Mouse (Mus musculus) cerebellum, adult 11-12 months (tissue): ENCODE measurements around the gene Pycard.
A peak's percentile ranks its signal among the peaks of the same experiment; 100 is the strongest.
"Not testable (repeated sequence)": the region's sequence is repeated elsewhere in the genome, so short reads cannot be mapped to it uniquely, and the experiment has no call there.

Experiments used
- DNase-seq: peaks from one replicate; pipeline ENCODE4 v3.0.0; 2022

Pycard gene

DNA sequence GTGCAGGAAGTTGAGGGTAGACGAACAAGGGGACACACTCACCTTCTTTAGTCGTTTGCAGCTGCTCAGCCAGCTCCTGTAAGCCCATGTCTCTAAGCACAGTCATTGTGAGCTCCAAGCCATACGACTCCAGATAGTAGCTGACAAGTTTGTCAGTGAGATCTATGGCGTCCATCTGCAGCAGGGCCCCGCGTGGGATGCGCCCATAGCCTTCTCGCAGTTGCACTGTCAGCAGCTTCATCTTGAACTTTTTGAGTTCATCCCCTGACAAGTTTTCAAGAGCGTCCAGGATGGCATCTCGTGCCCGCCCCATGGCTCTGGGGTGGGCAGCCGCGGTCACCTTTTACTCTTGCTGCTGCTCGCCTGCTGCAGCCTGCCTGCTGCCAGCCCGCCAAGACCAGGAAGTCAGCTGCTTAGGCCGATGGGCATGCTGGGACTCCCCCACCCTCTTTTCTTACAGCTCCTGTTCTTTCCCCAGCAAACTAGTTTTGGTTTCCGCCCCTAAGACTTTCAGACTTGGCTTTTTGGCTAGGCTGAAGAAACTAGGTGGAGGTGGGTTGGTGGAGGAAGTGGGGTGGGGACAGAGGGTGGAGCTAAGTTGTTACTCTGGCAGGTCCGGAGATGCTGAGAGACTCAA is at the start of gene Pycard:
Pycard (minus strand) TSS at position 527 of the 637 bp plus-strand sequence.
- DNase-seq, result no peak

DNA sequence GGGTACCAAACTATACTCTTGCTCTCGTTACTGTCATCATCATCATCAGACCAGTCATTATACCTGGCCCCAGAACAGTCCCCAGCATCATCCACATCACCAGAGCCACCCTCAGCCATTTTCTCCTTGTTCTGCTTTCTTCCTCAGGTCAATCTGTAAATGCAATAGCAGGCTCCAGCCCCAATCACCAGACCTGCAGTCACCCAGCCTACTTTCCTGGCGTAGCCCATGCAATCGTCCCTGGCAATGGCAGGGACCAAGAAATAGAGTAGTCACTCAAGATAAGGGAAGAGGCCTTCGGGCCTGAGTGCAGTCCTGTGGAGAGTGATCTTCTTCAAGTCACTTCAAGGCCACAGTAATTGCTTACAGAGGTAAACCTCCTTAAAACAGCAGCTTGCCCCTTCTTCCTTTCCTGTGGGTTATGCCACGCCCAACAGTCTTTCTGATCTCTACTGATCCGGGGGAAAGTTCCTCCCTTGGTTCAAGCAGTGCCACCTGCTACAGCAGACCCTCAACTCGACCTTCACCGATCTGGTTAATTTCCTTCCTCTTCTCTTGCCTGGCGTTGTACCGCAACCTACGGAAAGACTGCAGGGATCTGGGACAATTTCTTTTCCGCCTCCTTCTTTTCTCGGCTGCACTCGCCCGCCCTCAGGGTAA is 48.6 kb upstream of the Pycard start:
- not testable (repeated sequence) for DNase-seq

DNA sequence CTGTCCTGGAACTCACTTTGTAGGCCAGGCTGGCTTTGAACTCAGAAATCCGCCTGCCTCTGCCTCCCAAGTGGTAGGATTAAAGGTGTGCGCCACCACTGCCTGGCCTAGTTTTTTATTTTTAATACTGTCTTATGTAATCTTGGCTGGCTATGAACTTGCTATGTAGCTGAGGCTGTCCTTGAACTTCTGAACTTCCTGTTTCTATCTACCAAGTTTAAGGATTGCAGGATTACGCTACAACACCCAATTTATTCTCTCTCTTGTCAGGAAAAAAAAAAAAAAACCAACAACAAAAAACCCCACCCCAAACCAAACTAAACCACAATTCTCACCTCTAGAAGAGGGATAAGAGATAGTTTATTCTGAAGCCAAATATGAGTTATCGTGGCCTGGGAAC is 39.9 kb upstream of the Pycard start:
- no peak for DNase-seq

DNA sequence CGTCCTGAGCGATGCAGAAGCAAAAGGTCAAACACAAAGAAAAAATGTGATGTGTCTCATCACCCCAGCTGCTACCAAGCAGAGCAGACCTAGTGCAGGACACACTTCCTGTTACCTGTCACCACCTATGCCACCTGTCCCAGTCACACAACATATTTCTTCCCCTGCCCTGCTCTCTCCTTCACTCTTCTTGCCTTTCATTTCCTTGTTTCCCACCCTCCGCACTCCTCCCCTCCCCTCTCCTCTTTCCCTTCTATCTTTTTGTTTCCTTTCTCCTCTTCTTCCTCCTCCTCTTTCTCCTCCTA is 39.3 kb upstream of the Pycard start:
- no peak for DNase-seq

DNA sequence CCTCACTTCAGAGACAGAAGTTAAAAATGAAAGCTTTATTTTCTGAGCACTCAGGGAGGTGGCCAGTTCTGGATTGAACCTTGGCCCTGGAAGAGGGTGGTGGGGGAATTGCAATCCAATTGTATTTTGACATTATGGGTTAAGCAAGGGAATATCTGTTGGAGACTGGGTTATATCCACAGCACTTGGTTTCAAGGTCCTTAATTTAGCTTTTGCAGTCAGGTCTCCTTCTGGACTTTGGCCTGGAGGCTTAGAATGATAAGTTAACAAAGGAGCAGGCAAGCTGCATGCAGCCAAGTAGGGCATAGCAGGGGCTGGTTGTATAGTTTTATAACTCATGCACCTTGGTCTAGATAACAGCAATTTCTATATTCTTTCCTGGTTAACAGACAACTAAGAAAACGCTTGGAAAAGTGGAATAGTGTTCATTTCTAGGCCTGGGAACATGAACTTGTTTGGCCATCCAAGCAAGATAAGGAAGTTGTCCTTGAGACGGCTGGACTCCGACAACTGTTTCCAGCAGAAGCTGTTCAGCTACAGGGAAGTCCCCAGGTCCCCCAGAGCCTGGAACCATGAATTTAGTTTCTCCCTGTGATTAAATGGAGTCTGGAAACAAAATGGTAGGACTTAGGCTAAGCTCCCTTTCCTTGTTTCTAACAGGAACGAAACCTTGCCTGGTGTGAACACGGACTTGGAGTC is 38.8 kb upstream of the Pycard start:
- no peak for DNase-seq

DNA sequence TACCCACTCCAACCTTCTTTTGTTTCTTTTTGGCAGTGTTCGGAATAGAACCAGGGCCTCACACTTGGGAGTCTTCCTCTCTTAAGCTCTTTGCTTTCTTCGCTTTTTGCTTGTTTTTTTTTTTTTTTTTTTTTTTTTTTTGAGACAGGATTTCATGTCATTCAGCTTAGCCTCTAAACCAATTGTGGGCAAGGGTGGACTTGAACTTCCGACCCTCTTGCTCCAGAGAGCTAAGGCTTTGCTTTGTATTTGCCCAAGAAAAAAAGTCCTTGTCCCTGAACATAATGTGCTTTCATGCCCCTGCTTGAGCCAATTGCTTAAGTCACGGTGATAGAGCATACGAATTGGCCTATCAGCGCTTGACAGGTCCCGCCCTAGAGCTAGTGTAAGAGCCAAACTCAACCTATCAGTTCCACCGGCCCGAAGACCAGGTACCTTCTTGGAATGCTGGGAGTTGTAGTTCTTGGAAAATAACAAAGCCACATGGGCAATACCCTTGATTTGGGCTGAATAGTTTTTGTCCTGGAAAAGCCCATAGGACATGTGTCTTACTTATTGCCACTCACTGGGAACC is 37.8 kb upstream of the Pycard start:
- DNase-seq, result no peak

DNA sequence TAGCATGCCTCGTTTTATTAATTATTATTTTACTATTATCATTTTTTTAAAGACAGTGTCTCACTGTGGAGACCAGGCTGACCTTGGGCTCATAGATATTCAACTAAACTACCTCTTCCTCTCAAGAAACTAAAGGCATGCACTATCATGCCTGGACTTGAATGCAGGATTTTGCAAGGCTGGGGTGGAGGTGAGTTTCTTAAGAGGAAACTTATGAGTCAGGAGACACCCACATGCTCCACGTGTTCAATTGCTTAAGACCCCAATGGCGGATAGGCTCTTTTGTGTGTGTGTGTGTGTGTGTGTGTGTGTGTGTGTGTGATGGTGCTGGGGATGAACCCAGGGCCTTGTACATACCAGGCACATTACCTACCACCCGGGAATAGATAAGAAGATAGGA is 31.7 kb upstream of the Pycard start:
- no peak for DNase-seq

DNA sequence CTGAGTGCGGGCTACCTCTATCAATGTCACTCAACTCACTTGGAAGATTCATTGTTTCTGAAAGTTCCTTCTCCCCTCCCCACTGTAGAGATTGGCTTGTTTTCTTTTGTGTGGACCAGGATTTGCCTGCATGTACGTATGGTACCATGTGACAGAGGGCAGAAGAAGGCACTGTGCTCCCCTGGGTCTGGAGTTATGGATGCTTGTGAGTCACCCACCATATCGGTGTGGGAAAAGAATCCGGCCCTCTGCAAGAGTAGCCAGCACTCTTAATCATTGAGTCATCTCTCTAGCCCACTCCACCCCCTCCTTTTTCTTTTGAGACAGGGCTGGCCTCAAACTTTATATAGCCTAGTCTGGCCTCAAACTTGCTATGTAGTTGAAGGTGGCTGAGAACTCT is 31.3 kb upstream of the Pycard start:
- DNase-seq, result no peak

DNA sequence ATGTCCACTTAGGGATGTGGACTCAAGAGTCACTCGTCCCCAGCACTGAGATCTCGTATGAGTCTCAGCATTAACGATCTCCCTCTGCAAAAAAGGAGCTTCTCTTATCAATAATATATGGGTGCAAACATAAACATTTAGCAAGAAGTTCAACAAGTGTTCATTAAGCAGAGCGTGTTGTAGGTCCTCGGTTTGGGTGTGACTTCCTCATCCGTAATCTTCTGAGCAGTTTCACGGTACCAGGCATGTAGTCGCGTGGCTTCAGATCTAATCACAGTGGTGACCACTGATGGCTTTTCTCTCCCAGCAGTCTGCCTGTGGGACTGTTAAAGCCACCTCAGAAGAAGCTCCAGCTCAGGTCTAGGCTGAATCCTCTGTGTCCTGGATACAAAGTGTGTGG is 30.7 kb upstream of the Pycard start:
- no peak for DNase-seq

DNA sequence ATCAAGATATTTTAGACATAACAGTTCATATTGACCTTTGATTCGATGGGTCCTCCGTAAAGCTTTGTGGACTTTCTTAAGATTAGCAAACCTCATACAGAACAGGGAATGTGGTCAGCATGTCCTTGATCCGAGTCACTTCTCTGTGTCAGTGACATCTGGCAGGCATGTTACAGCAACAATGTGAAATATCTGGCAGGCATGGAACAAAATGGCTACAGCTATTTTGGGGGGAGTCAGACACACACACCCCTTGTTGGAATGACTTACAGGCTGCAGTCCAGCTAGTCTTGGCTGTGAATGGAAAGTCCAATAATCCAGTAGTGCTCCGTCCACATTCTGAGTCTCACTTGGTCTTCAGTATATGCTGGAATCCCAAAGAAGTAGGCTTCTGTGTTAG is 29.9 kb upstream of the Pycard start:
- no peak for DNase-seq

DNA sequence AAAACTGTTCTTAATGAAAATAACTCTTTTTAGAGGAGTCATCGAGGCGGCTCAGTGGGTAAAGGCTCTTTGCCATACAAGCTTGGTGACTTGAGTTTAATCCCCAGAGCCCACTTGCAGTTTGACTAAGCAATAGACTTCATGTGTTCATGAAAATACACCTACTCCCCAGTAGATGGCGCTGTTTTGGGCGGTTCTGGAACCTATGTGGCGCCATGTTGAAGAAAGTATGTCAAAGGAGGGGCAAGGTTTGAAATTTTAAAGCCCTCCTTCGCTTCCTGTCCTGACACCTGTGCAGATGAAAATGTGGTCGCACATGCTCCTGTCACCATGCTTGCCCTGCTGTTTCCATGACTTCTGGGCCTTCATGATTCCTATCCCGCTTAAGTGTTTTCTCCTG is 29.3 kb upstream of the Pycard start:
- no peak for DNase-seq

DNA sequence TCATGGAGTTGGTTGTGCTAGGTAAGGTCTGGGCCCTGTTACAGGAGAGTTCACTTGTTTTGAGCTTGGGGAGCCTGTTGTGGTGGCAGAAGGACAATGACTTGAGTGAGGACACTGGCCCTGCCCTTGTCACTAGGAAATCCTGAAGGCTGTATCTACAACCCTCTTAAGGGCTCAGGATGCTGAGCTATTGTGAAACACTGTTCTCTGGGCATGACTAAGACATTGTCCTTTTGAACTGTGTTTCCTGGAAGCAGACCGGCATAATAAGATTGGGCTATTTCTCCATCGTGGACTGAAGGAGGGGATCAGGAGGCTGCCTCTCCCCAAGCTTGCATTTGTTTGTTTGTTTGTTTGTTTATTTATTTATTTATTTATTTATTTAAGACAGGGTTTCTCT is 25.5 kb upstream of the Pycard start:
- no peak for DNase-seq

DNA sequence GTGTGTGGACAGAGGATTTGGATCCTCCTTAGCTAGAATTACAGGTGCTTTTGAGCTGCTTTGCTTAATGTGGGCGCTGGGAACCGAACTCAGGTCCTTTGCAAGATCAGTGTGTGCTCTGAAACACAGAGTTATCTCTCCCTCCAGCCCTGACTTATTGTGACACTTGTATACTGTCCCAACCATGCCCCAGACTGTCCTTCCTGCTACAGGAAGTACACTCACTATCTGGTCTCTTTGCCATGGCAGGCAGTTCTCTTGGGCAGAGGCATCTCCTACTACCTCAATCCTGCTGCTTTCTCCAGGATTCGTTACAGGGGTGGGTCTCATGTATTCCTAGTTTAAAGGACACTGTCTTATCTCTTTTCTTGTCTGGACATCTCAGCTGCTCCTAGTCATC is 24.6 kb upstream of the Pycard start:
- DNase-seq, result no peak

DNA sequence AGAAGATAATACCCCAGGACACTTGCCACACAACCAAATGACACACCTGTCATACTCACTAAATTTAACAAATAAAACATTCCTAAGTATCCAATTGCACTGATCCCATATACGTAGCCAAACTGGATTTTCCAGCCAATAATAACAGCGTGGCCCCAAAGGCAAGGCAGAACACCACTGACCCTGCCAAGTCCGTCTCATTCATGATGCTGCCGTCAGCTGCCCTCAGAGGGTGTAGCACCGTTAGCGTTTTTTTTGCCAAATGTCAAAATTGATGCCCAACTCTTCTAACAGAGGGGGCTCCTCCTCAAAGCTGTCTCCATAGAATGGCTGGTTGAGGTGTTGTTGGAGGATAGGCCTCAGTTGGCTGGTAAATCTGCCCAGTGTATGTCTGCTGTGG is 23.0 kb upstream of the Pycard start:
- DNase-seq, result no peak

DNA sequence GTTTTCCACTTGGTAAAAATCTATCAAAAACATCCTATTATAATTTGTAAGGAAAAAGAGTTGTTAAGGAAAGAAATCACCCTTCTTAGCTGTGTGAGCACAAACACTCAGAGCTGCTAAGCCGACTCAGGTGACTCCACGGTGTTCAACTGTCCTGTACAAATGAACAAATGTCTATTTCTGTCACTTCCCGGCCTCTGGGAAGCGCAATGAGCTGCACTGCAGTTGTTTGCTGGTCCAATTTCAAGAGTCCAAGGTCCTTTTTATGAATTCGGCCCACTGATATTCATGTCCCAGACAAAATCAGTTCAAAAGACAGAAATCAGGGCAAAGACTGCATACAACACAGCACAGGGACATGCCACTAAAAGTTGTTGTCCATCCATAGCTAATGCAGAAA is 22.5 kb upstream of the Pycard start:
- not testable (repeated sequence) for DNase-seq

DNA sequence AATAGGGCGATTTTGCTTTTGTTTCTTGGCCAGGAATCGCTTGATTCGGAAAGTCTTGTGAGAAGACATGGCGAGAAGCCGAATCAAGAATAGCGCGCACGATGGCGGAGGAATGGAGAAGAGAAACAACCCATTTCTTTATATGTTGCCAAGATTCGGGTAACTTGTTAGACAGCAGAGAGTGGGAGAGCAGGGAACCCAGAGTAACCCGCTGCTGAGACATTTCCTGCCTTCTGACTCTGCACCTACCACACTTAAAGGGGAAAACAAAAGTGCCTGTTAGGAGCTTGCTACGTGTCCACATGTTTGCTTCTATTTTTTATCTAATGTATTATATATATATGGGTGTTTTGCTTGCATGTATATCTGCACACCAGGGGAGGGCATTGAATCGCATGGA is 19.4 kb upstream of the Pycard start:
- DNase-seq, result no peak

DNA sequence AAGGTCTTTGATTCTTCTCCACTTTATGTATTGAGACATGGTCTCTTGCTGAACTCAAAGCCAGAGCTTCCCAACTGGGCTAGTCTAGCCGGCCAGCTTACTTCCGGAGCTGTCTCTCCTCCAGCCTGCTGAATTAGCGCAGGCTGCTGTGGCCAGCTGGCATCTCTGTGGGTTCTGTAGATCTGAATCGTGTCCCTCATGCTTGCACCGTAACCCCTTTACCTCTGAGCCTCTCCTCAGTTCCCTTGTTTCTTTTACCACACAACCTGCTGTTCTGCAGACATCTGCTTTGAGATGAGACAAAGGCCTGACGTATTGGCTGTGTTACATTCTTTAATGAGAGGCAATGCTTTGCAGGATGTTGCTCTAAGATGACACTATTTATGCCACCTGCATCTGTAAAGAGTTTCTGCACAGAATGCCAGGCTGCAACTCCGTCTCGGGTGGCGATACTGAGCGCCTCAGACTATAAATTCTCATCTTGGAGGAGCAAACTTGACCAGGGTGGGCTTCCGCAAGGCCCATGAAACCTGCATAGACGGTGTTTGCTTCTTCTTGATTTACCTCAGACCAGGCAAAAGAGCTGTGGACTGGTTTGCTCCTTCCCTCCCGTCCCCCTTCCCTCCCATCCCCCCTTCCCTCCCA is 18.6 kb upstream of the Pycard start:
- no peak for DNase-seq

DNA sequence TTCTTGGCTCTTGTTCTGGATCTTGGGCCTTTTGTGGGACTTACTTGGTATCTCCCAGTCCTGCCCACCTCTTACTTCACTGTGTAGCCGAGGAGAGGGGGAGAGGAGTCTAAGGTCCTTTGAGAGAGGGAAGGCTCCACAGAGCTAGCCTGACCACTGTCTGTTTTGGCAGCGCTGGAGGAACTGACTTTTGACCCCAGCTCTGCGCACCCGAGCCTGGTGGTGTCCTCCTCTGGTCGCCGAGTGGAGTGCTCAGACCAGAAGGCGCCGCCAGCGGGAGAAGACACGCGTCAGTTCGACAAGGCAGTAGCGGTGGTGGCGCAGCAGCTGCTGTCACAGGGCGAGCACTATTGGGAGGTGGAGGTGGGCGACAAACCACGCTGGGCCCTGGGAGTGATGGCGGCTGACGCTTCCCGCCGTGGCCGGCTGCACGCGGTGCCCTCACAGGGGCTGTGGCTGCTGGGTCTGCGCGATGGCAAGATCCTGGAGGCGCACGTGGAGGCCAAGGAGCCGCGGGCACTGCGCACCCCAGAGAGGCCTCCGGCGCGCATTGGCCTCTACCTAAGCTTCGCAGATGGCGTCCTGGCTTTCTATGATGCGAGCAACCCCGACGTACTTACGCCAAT is 16.2 kb upstream of the Pycard start:
- DNase-seq, result no peak

DNA sequence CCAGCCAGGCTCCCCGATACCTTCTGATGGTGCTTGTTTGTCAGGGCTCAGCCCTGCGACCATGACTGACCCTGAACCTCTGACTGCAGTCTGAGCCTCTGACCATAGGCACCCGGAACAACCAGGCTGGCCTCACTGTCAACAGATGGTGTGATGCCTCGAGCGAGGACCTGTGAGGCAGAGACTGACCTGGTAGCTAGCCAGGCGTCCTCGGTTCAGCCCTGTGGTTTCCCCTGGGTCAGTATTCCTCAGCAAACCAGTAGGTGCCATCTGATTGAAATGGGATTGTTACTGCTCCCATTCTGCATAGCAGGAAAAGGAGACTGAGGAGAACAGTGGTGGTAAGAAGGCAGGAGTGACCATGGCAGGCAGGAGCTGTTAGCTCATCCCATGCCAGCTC is 12.5 kb upstream of the Pycard start:
- DNase-seq, result peak; percentile 34

DNA sequence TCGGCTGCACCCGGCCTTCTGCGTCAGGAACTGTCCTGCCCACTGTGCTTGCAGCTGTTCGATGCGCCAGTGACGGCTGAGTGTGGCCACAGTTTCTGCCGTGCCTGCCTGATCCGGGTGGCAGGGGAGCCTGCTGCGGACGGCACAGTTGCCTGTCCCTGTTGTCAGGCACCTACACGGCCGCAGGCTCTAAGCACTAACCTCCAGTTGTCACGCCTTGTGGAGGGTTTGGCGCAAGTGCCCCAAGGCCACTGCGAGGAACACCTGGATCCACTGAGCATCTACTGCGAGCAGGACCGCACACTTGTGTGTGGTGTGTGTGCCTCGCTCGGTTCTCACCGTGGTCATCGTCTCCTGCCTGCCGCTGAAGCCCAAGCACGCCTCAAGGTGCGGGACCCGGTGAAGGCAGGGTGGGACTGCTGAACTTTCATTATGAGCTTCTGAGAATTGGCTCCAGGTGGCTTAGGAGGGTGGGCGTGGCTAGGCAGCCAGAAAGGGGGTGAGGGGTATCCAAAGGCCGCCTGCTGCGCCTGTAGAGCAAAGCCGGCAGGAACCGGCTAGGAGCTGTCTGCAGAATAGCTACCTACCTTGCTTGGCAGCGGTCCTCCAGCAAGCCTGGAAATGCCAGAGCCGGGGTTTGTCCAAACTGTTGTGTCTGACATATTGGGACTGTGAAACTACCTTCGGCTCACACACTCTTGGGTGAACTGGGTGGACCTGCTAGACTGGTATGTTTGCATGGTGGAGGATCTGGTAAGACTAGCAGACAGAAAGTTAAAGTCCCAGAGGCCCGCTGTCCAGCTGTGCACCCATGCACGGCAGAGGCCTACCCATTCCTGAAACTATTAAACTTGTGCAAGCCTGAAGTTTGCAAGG is 11.1 kb upstream of the Pycard start:
- DNase-seq, result peak; percentile 27

DNA sequence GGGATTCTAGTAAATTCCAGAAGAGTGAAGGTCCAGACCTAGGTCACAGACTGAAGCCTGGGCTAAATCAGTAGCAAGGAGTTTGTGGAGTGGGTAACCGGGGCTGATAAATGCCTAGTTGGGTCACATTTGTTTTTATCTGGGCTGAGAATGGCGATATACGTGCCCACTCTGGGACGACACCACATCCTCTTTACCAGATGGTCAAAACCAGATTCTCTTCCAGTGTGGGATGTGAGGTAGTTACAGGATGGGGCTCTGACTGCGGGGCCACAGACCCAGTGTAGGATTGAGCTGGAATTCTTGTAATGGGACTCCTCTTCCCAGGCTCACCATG is 10.5 kb upstream of the Pycard start:
- no peak for DNase-seq

DNA sequence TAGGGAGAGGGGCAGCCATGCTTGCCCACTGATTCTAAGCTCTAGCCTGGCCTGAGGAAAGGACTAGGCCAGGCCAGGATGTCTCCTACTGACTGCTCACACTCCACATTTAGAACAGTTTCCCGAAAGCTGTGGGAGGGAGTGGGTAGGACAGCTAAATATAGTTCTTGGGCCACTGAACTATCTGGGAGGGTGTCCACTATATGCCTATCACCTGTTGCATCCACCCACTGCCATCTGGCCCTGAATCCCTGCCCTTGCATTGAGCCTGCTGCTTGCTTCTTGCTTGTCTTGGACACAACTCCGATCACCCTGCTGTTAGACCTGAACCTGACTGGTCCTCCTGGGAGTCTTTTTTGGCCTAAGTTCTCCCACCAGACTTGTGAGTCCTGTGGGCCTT is 10.0 kb upstream of the Pycard start, which contains the start of gene Trim72:
Trim72 (plus strand) TSS at position 262 of the 400 bp plus-strand sequence.
- DNase-seq, result peak; percentile 87
